Mouse (Mus musculus): ENCODE measurements around the gene Hist1h2ak.
A peak's percentile ranks its signal among the peaks of the same experiment; 100 is the strongest.
"Not testable (repeated sequence)": the region's sequence is repeated elsewhere in the genome, so short reads cannot be mapped to it uniquely, and the experiment has no call there.

The Hist1h2ak gene

DNA sequence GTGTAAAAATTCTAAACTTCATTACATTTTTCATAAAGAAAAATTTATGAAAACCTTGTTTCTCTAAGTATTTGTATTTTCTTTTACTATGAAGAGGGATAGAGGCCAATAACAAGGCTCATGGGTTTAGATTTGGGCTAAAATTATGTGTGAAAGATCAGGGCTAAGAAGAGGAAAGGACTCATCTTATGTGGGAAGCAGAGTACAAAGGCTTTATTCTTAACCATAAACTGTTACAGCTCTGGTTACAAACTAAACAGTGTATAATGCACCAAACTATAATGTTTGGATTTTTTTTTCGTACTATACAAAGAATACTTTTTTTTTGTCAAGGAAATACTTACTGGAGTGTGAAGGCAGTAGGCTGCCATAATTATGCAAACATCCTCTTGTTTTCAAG is 2.1 kb upstream of the Hist1h2ak start:
- DNase-seq (ENCODE audit: low read depth, low spot score) = no peak

DNA sequence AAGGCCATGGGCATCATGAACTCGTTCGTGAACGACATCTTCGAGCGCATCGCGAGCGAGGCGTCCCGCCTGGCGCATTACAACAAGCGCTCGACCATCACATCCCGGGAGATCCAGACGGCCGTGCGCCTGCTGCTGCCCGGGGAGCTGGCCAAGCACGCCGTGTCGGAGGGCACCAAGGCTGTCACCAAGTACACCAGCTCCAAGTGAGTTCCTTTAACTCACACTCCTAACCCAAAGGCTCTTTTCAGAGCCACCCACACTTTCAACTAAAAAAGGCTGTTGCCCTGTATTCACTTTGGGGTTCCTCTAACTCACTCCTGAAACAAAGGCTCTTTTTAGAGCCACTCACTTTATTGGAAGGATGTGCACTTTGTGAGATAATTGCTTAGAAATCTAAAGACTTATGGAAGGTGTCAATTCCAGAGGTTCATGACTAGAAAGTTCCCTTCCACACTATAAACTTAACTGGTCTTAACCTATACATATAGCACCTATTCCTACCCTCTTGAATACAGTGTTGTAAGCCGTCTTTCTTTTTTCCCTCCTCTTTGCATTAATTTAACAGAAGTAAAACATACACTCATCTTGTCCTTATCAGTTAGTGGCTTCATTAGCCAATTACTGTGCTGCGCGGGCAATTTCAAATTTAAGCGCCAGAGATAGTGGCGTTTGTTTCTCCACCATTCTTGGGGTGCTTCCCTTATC is 821 bp upstream of the Hist1h2ak start:
- not testable (repeated sequence) for DNase-seq (ENCODE audit: low read depth, low spot score)

DNA sequence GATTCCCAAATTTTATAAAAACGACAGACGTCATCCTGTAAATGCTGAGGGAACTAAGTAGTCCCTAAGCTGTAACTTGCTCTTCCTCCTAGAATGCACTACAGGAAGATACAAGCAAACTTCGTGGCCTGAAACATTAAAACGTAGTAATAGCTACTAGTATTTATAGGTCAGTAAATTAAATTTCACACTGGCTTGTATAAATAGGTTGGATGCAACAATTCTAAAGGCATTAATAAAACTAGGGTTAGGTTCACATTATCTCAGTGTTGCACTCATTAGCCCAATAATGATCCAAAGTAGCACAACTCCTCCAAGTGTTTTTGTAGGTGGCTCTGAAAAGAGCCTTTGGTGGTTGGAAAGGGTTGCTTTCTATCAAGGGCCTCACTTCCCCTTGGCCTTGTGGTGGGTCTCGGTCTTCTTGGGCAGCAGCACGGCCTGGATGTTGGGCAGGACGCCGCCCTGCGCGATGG is 540 bp downstream of the Hist1h2ak start:
- DNase-seq (ENCODE audit: low read depth, low spot score) = no peak

DNA sequence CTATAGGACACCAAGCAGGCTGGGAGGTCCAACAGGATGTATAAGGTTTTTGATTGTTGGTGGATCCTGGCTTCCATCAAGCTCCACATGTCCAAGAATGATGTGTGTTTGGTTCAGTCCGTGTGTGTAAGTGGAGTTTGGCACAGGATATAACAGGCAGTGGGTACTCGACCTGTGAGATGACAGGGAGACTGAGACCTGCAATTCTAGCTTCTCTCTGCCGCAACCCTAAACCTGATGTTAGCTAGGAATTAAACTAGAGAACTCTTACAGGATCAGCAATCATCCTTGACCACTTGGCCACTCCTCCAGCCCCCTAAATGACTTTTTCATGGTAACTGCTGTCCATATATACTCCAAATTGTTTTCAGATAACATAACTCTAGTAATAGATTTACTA is 1.3 kb downstream of the Hist1h2ak start:
- DNase-seq (ENCODE audit: low read depth, low spot score) = no peak

DNA sequence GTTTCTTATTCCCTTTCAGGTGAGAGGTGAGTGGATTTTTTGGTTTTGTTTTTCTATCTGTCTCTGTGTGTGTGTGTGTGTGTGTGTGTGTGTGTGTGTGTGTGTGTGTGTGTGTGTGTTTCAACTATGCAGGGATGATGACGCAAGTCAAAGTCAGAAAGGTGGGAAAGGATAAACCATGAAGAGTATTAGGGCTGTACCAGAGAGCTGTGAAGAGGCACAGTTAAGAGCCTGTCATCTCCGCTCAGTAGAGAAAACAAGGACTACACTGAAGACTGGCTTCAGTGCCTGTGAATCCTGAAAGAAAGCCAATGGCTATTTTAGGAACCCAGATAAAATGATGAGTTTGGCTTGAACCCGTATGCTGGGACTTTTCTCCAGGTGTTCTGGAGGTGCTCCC is 1.8 kb downstream of the Hist1h2ak start:
- DNase-seq (ENCODE audit: low read depth, low spot score) = no peak

DNA sequence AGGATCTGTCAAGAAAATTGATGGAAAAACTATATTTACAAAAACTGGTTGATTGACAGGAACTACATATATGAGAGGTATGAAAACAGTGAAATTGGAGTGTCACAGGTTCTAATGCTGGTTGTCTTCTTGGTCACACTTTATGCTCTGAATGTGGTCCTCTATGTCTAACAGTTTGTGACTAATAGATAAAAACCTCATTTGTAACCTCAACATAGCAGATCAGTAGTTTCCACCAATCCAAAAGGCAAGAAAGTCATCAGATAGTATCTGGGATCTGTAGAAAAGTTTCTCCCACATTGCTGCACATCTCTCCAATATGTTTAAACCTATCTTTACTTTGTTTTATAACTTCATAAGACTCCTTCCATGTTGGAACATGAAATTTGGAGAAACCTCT is 2.2 kb downstream of the Hist1h2ak start:
- DNase-seq (ENCODE audit: low read depth, low spot score) = no peak

DNA sequence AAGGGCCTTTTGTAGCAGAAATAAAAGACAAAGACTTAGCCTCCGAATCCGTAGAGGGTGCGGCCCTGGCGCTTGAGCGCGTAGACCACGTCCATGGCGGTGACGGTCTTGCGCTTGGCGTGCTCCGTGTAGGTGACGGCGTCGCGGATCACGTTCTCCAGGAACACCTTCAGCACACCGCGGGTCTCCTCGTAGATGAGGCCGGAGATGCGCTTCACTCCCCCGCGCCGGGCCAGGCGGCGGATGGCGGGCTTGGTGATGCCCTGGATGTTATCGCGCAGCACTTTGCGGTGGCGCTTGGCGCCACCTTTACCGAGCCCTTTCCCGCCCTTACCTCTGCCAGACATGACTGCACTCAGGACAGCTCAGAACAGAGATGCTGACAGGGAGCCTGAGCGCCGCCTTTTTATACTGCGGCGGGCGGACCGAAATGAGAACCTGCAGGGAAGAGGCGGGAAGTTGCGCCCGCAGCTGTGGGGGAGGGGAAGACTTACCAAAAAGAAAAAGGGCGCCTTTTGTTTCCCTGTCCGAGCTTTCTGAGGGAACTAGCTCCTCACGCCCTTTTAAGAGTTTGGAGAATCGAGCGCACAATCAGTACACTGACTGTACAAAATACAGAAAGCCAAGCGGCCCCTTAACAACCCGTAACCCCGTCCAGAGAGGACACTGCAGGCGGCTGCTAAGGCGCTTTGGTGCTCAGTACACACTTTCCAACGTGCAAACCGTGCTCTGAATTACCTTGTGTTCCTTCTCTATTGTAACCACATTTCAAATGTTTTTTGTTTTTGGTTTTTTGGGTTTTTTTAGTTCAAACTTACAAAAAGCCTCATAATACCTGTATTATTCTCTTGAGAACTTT is 3.2 kb downstream of the Hist1h2ak start, which contains the start of gene Hist1h4k:
TSS of gene Hist1h4k (minus strand) at position 347 of the 859 bp plus-strand sequence.
- DNase-seq (ENCODE audit: low read depth, low spot score) = peak; percentile 82

DNA sequence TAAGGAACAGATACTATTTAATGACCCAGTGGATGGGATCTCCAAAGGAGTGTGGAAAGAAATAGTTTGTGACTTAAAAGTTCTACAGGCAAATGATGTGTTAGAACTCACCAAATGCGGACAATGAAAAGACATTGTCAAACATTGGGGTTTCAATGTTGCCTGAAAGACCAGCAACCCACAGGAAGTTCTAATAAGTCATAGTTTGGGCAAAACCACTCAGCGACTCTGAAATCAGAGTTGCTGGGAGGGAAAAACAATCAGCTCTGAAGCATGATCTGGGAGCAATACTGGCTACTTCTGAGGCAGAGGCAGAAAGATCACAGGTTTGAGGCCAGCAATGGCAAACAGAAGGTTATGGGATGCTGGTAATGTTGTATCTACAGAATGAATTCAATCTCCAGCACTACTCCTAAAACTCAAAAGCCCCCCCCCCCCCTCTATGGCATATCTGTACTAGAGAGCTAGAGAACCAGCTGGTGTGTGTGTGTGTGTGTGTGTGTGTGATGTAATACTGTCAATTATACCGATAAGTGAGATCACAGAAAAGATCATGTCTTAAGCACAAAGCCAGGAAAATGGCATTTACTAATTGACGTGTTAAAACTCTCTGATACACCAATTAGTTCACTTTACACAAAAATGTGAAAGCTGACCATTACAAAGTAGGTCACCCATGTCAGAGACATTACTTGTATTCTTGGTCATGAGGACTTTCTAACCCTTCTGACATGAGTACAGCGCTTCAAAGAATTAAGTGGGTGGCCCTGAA is 4.1 kb downstream of the Hist1h2ak start:
- no peak for DNase-seq (ENCODE audit: low read depth, low spot score)

DNA sequence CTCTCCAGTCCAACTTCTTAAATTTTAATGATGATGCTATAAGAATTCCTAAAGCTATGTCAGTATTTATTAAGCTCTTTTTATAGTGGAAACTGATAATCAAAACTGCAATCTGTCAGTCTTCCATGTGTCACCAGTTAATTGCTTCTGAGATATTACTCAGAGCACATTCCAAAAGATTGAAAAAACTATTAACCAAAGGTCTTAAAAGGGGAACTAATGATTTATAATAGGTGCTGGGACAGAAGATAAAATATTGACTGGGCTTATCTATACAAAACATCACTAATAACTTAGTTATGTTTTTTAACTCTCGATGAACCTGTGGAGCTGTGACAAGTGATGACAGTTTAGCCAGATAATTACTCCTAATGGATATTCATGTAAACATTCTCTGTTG is 8.6 kb downstream of the Hist1h2ak start:
- no peak for DNase-seq (ENCODE audit: low read depth, low spot score)

DNA sequence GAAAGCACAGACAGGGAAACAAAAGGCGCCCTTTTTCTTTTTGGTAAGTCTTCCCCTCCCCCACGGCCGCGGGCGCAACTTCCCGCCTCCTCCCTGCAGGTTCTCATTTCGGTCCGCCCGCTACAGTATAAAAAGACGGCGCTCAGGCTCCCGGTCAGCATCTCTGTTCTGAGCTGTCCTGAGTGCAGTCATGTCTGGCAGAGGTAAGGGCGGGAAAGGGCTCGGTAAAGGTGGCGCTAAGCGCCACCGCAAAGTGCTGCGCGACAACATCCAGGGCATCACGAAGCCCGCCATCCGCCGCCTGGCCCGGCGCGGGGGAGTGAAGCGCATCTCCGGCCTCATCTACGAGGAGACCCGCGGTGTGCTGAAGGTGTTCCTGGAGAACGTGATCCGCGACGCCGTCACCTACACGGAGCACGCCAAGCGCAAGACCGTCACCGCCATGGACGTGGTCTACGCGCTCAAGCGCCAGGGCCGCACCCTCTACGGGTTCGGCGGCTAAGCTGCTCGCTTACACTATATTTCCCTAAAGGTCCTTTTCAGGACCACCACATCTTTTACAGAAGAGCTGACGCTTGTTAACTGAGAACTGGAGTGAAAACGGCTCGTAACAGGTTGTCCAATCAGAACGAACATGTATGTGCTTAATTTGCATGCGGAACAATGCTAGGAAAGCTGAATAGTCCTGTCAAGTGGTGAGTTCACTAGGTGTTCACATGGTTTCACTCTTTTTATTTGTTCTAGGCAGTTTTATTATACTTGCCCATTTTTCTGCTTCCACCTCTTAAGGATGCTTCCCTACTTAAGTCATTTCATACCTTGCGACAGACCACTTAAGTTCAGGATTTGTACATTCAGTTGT is 18.5 kb downstream of the Hist1h2ak start, which contains the start of gene Hist1h4j:
TSS of gene Hist1h4j (plus strand) at position 159 of the 862 bp plus-strand sequence.
- DNase-seq (ENCODE audit: low read depth, low spot score) = not testable (repeated sequence)

DNA sequence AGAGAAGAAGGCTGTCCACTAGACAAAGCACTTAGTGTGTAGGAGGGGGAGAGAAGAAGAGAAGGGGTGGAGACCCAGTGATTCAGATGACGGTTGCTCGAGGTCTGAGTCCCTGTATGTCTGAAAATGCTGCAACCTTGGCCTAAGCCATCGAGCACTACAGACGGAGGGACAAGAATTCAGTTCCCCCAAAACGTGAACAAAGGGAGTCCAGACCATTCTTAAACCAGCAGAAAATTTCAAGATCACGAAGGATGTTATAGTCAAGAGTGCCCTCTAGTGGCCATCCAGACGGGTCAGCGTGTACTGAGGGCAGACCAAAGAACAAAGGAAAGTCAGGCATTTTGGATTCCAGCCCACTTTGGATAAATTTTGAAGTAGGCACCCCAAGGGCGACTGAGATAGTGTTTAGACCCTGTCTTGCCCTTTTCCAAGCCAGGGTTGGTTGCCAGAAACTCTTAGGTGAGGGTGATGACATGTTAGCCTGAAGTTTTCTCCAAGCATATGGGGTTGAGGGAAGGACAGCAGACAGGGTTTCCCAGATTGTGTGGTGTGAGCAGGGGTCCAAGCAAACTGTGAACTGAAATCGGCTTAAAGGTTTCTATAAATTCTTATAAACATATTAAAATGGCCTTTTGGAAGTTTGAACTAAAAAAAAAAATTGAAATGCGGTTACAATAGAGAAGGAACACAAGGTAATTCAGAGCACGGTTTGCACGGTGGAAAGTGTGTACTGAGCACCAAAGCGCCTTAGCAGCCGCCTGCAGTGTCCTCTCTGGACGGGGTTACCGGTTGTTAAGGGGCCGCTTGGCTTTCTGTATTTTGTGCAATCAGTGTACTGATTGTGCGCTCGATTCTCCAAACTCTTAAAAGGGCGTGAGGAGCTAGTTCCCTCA is 19.4 kb downstream of the Hist1h2ak start:
- no peak for DNase-seq (ENCODE audit: low read depth, low spot score)

DNA sequence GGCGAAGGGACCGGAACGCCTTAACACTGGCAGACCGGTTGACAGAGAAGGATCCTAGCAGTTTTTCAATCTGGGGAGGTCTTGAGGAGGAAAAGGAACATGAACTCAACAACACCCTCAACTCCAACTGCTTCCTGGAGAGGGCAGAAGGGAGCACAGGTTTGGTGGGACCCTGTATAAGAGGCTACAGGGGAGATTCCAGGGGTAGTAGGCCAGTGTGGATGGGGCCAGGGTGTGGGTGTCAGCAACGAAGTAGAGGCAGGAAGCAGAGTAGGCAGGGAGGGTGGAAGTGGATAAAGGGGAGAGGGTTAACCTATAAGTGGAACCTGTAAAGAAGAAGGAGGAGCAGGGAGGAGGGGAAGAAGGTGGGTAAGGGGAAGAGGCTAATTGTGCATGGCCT is 20.2 kb downstream of the Hist1h2ak start:
- DNase-seq (ENCODE audit: low read depth, low spot score) = no peak

DNA sequence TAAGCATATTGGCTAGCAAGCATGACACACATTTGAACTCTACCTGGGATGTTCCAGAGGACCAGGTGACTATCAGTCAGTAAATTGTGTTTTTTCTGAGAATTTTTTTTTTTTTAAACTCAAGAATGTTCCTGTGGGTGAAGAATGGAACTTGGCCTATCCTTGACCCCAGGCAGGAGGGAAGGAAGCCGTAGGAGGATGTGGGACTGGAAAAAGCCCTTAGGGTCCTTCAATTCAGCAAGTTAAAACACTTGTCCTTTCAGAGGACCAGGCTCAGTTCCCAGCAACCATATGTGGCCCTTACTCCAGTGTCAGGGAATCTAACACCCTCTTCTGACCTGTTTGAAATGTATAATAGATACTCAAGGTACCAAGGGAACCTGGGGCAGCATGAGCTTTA is 24.1 kb downstream of the Hist1h2ak start:
- DNase-seq (ENCODE audit: low read depth, low spot score) = no peak

DNA sequence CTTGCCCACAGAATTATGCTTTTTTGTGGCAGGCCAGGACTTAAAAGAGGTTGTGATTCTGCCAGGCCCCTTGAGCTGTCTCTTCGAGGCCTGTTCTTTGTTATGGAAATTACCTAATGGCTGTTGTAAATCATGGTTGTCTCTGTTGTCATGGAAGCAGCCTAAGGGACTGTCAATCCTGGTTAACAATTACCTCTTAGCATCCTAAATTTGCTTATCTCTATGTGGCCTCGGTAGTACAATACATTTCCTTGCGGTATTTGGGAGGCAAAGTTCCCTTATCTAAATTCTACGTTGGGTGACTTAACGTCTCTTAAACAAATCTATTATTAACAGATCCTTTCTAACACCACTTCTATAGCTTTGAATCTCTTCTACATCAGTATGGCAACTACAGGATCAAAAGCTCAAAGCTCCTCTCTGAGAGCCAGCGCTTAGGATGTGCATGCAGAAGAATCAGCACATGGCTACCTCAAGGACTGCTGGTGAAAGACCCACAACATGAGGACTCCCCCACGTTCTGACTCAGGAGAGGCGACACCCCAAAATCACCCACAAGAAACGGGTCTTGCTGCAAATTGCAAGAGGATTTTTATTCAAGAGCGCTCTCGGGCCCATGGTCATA is 25.6 kb downstream of the Hist1h2ak start:
- no peak for DNase-seq (ENCODE audit: low read depth, low spot score)

DNA sequence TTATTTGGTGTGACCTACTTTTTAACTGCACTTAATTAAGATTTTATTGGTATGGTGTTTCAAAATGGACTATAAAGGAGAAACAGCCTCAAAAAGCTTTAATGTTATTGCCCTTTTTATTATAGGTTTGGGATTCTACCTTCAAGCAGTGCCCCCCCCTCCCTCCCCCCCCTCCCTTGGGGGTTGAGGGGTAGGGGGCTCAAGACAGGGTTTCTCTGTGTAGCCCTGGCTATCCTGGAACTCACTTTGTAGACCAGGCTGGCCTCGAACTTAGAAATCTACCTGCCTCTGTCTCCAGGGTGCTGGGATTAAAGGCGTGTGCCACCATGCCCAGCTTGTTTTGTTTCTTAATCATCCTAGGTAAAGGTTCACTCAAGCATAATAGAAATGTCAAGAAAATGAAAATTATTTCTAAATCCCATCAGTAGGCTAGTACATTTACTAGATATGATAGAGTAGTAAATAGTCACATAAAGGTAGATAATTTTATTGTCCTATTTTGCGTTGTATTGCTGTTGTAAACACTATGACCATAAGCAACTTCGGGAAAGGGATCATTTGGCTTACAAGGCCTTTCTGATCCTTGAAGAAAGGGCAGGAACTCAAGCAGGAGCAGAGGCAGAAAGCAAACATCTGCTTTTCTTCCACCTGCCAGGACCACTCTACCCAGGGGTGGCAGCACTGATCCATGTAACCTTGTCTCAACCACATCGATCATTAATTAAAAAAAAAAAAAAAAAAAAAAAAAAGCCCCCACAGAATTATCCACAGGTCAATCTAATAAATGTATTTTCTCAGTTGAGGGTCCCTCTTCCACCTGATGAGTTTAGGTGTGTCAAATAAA is 30.4 kb downstream of the Hist1h2ak start:
- DNase-seq (ENCODE audit: low read depth, low spot score) = no peak

DNA sequence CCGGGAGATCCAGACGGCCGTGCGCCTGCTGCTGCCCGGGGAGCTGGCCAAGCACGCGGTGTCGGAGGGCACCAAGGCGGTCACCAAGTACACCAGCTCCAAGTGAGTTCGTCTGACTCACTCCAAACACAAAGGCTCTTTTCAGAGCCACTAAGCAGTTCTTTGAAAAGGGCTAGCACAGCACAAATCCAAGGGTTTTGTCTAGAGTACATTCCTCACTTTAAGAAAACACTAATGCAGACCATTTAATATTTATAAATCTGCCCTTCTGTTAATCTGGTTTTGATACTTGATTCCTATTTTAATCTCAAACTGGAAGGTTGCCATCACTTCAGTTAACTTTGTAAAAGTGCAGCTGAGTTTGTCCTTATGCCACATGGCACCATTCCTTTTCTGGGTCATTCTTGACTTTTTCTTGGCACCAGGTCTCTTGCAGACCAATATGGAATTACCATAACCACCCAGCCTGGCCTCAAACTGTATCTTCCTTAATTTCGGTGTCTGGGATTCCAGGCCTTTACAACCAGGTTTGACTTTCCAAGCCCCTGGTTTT is 31.2 kb downstream of the Hist1h2ak start:
- no peak for DNase-seq (ENCODE audit: low read depth, low spot score)

DNA sequence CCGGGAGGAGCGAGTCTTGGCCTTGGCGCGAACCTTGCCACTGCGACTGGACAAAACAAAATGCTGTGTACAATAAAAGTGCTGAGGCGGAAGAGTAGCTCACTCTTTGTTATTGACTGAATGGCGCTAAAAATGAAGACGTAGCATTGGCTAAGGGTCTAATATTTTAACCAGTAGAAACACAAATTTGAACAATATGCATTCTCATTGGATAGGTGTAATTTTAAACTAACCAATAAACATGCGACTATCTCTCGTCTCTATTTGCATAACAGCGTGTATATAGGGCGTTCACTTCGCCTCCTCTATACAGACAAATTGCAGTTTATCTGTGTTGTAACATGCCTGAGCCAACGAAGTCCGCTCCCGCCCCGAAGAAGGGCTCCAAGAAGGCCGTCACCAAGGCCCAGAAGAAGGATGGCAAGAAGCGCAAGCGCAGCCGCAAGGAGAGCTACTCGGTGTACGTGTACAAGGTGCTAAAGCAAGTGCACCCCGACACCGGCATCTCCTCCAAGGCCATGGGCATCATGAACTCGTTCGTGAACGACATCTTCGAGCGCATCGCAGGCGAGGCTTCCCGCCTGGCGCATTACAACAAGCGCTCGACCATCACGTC is 31.8 kb downstream of the Hist1h2ak start, which contains the start of gene Hist1h2bm:
TSS of gene Hist1h2bm (plus strand) at position 288 of the 616 bp plus-strand sequence.
- DNase-seq (ENCODE audit: low read depth, low spot score) = peak; percentile 90

Data from brain, embryonic 18.5 days (tissue).